Mouse (Mus musculus) activated CD4-positive, CD25-positive, alpha-beta regulatory T cell (primary cell): ENCODE results near the gene Klf13. TPM values are rescaled to one million over a fixed set of nuclear protein-coding genes. Genes with fewer than 3 reads are reported as not detected.

Experiments
- polyA plus RNA-seq, 2 experiments: library from polyadenylated mRNA; unstranded; fragments of 100-300 nt; shearing (Covaris generic); gene quantifications; one replicate each; pipeline ENCODE4 v1.2.1; 2017

Gene Klf13
- polyA plus RNA-seq: 100 to 1,000 TPM; 316 to 333 TPM

GRCm38 (mm10) chr7:63938914-63939396 lies at the start of gene Klf13:
Gene Klf13 (minus strand): TSS chr7:63938915.

GRCm38 (mm10) chr7:63916268-63916907 lies 22.3 kb downstream of the Klf13 start, which contains the start of gene E030018B13Rik:
Gene E030018B13Rik (plus strand): TSS chr7:63916857.

Other genes with a start within 250 kb of the Klf13 start
- gene E030018B13Rik, start 22.1 kb downstream of the Klf13 start, polyA plus RNA-seq: under 1 TPM; 0.26 to 0.58 TPM
- 1 to 10 TPM; 4.1 to 4.7 TPM for gene Trpm1, start 214.9 kb upstream of the Klf13 start, polyA plus RNA-seq